Mouse (Mus musculus) bone marrow macrophage, adult 2 months (primary cell): Measurements from ENCODE around the gene Olfr305. TPM values are rescaled to one million over a fixed set of nuclear protein-coding genes. Genes with fewer than 3 reads are reported as not detected.
"Not testable (repeated sequence)": the region's sequence is repeated elsewhere in the genome, so short reads cannot be mapped to it uniquely, and the experiment has no call there.

ENCODE experiments used
- H3K27ac ChIP-seq: 2 replicates; pipeline ENCODE4 v1.5.1; 2012; ENCODE audit warnings: low read depth, low read length; ENCODE audit not compliant: insufficient read depth
- H3K4me1 ChIP-seq: 2 replicates; pipeline ENCODE4 v1.6.1; 2012; ENCODE audit warnings: low read length; ENCODE audit not compliant: control insufficient read depth, insufficient read depth
- H3K4me3 ChIP-seq: 2 replicates; pipeline ENCODE4 v1.5.1; 2012; ENCODE audit warnings: mild to moderate bottlenecking, low read length, moderate library complexity; ENCODE audit not compliant: insufficient read depth
- CTCF ChIP-seq: IDR thresholded peaks from 2 replicates; pipeline ENCODE4 v1.5.1; 2012; ENCODE audit warnings: low read depth, mild to moderate bottlenecking, low read length, moderate library complexity
- POLR2A ChIP-seq: IDR thresholded peaks from 2 replicates; pipeline ENCODE4 v1.6.1; 2012; ENCODE audit warnings: mild to moderate bottlenecking, low read depth, low read length, borderline replicate concordance
- polyA plus RNA-seq: library from polyadenylated mRNA; stranded (reverse); fragments of >200 nt; gene quantifications from 2 replicates; pipeline ENCODE4 v1.2.4, GENCODE M21; 2012; ENCODE audit not compliant: missing spikeins, insufficient read depth, insufficient read length

The Olfr305 gene
- polyA plus RNA-seq, result not detected in 2 replicates

- Histone ChIP-seq H3K4me3 (no peak within 1 kb of the TSS), H3K4me1 (no peaks in the 10 kb centered on the region), H3K27ac (no peak within 1 kb of the TSS)
- TF ChIP-seq POLR2A (no peak), CTCF (no peak)
Observed at GRCm38 (mm10) chr7:86366828-86367227, at the start of gene Olfr305. Olfr305 (minus strand) TSS chr7:86366928.

- Histone ChIP-seq H3K4me3 (no peak within 1 kb of the TSS), H3K27ac (no peak within 1 kb of the TSS), H3K4me1 (no peaks in the 10 kb centered on the region)
- TF ChIP-seq CTCF (no peak), POLR2A (no peak)
Observed at GRCm38 (mm10) chr7:86403546-86403945, 36.8 kb upstream of the Olfr305 start, which contains the start of gene Olfr301. Olfr301 (plus strand) TSS chr7:86403846.

- TF ChIP-seq POLR2A, result no peak
- TF ChIP-seq CTCF, result no peak
- no peaks in the 10 kb centered on the region for H3K4me1 ChIP-seq
- no peak within 1 kb of the TSS for H3K4me3 ChIP-seq
- no peak within 1 kb of the TSS for H3K27ac ChIP-seq
Observed at GRCm38 (mm10) chr7:86397689-86398088, 31.0 kb upstream of the Olfr305 start, which contains the start of gene Olfr303. Olfr303 (minus strand) TSS chr7:86397789.

- Histone ChIP-seq H3K27ac (no peak within 1 kb of the TSS), H3K4me1 (no peaks in the 10 kb centered on the region), H3K4me3 (no peak within 1 kb of the TSS)
- TF ChIP-seq POLR2A, result no peak
- TF ChIP-seq CTCF, result no peak
Observed at GRCm38 (mm10) chr7:86386558-86386957, 19.8 kb upstream of the Olfr305 start, which contains the start of gene Olfr304. Olfr304 (minus strand) TSS chr7:86386658.

- TF ChIP-seq CTCF, result no peak
- no peak for TF ChIP-seq POLR2A
- no peak overlapping the region for H3K27ac ChIP-seq
- no peaks in the 10 kb centered on the region for H3K4me1 ChIP-seq
- no peak overlapping the region for H3K4me3 ChIP-seq
Observed at GRCm38 (mm10) chr7:86385769-86386168, 19.0 kb upstream of the Olfr305 start.

GRCm38 (mm10) chr7:86346296-86346695 lies 20.4 kb downstream of the Olfr305 start:
- H3K4me1 ChIP-seq, H3K27ac ChIP-seq: not testable (repeated sequence)

GRCm38 (mm10) chr7:86344253-86344652 lies 22.5 kb downstream of the Olfr305 start:
- H3K4me3 ChIP-seq, result no peak overlapping the region
- TF ChIP-seq POLR2A, result no peak
- no peak for TF ChIP-seq CTCF
- H3K4me1 ChIP-seq, result no peaks in the 10 kb centered on the region
- H3K27ac ChIP-seq, result no peak overlapping the region

More at GRCm38 (mm10) chr7:86346296-86346695, 20.4 kb downstream of the Olfr305 start:
- H3K4me3 ChIP-seq, result not testable (repeated sequence)

GRCm38 (mm10) chr7:86342881-86343565 lies 23.7 kb downstream of the Olfr305 start:
- no peak overlapping the region for H3K4me3 ChIP-seq

GRCm38 (mm10) chr7:86337486-86337885 lies 29.2 kb downstream of the Olfr305 start, which contains the start of gene Olfr307:
Olfr307 (minus strand) TSS chr7:86337586.
- no peak within 1 kb of the TSS for H3K4me3 ChIP-seq
- no peaks in the 10 kb centered on the region for H3K4me1 ChIP-seq
- no peak within 1 kb of the TSS for H3K27ac ChIP-seq
- TF ChIP-seq CTCF, result no peak
- no peak for TF ChIP-seq POLR2A

More at GRCm38 (mm10) chr7:86342881-86343565, 23.7 kb downstream of the Olfr305 start:
- Histone ChIP-seq H3K4me1 (no peaks in the 10 kb centered on the region), H3K27ac (no peak overlapping the region)
- TF ChIP-seq CTCF (no peak), POLR2A (no peak)

- TF ChIP-seq CTCF (no peak), POLR2A (no peak)
- Histone ChIP-seq H3K4me3 (no peak within 1 kb of the TSS), H3K27ac (no peak within 1 kb of the TSS), H3K4me1 (no peaks in the 10 kb centered on the region)
Observed at GRCm38 (mm10) chr7:86325530-86325929, 41.2 kb downstream of the Olfr305 start, which contains the start of gene Olfr308. Olfr308 (minus strand) TSS chr7:86325630.

- TF ChIP-seq CTCF (no peak), POLR2A (no peak)
- H3K27ac ChIP-seq, result no peak overlapping the region
- H3K4me3 ChIP-seq, result no peak overlapping the region
- no peaks in the 10 kb centered on the region for H3K4me1 ChIP-seq
Observed at GRCm38 (mm10) chr7:86321323-86321722, 45.4 kb downstream of the Olfr305 start.
